Mouse (Mus musculus): Measurements from ENCODE around the gene Slc39a11. TPM values are rescaled to one million over a fixed set of nuclear protein-coding genes. Genes with fewer than 3 reads are reported as not detected.

The Slc39a11 gene
- total RNA-seq, 1 experiment from 2014 or later: 13.7 TPM

Other genes starting within 250 kb of the Slc39a11 start
- 2.4 and 2.6 TPM in 2 replicates for gene Sstr2, start 30.7 kb downstream of the Slc39a11 start, total RNA-seq (2021)
- 30.8 and 31.9 TPM in 2 replicates for gene Cog1, start 910 bp downstream of the Slc39a11 start, total RNA-seq (2021)
- 25.7 and 28.5 TPM in 2 replicates for gene Fam104a, start 34.1 kb upstream of the Slc39a11 start, total RNA-seq (2021)
- 15.9 and 18.2 TPM in 2 replicates for gene D11Wsu47e, start 34.3 kb upstream of the Slc39a11 start, total RNA-seq (2021)
- 1.5 and 2.5 TPM in 2 replicates for gene Cpsf4l, start 59.9 kb upstream of the Slc39a11 start, total RNA-seq (2021)
- gene Cdc42ep4, start 101.8 kb upstream of the Slc39a11 start, total RNA-seq (2021): 76.8 and 82.7 TPM in 2 replicates